Mouse (Mus musculus): ENCODE measurements at regions not wholly inside any gene's neighbourhood (a gene's known extent, or its start where the extent isn't known, plus 50 kb on each side); places are given as distances from the start of the nearest gene placed in this dataset.

DNA sequence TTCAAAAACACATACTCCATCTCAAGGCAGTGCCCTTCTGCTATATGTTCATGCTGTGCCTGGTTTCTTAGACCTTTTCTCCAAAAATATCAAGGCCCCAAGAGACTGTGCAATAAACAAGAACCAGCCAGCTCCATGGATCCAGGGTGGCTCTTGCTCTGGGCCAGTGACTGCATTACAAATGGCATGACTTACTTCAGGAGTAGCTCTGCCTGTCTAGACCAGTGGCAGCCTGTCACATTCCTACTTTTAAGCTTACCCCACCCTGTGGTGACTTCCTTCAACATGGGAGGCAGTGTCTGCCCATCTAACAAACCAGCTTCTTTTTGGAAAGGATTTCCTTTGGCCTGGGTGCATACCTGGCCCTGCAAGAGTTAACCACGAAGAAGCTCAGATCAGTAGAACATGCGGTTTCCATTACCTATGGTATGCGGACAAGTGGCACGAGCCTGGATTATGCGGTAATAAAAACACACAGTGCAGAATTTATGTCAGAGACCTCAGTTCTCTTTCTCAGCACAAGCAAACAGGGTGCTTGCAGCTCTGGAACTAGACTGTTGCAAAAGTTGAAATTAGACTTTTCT is 418.8 kb upstream of the Zfp462 start:
- no peak for TF ChIP-seq POLR2A (IDR thresholded peaks at IDR 0.05; ENCODE audit: borderline replicate concordance, extremely low read depth, low read depth, low read length)
- no peak for TF ChIP-seq CTCF (IDR thresholded peaks at IDR 0.05; ENCODE audit: insufficient read depth, low read length)
